Mouse (Mus musculus) stomach, embryonic 15.5 days (tissue): ENCODE measurements around the gene Arsb. TPM values are rescaled to one million over a fixed set of nuclear protein-coding genes. Genes with fewer than 3 reads are reported as not detected.
A peak's percentile ranks its signal among the peaks of the same experiment; 100 is the strongest.

Experiments
- ATAC-seq: fragments of 200-750 bp; cut with Nextera tagmentation; 2 replicates; pipeline ENCODE4 v1.8.0; 2017; ENCODE audit warnings: low read depth, moderate number of reproducible peaks, moderate TSS enrichment; ENCODE audit not compliant: insufficient read depth, low FRiP score
- H3K27ac ChIP-seq: fragments of 300-500 bp; sonication (generic); 2 replicates; pipeline ENCODE4 v1.5.1; 2015; ENCODE audit warnings: mild to moderate bottlenecking, inconsistent platforms
- H3K27me3 ChIP-seq: fragments of 300-500 bp; sonication (generic); replicated peaks from 2 replicates; pipeline ENCODE4 v1.6.1; 2015; ENCODE audit warnings: inconsistent platforms
- H3K36me3 ChIP-seq: fragments of 300-500 bp; sonication (generic); 2 replicates; pipeline ENCODE4 v1.6.1; 2015; ENCODE audit warnings: inconsistent platforms
- H3K4me1 ChIP-seq: fragments of 300-500 bp; sonication (generic); 2 replicates; pipeline ENCODE4 v1.6.1; 2015; ENCODE audit warnings: inconsistent platforms
- H3K4me2 ChIP-seq: fragments of 300-500 bp; sonication (generic); 2 replicates; pipeline ENCODE4 v1.6.1; 2015; ENCODE audit warnings: mild to moderate bottlenecking, inconsistent platforms
- H3K4me3 ChIP-seq: fragments of 300-500 bp; sonication (generic); replicated peaks from 2 replicates; pipeline ENCODE4 v1.5.1; 2015; ENCODE audit warnings: inconsistent platforms
- H3K9ac ChIP-seq: fragments of 300-500 bp; sonication (generic); 2 replicates; pipeline ENCODE4 v1.6.1; 2015; ENCODE audit warnings: inconsistent platforms
- H3K9me3 ChIP-seq: fragments of 300-500 bp; sonication (generic); 2 replicates; pipeline ENCODE4 v1.6.1; 2016; ENCODE audit warnings: inconsistent platforms
- WGBS: fragments of 180-500 bp; shearing (Covaris S2); methylation state at CpG from one replicate; pipeline ENCODE4 v1.1.7; 2015; 5-methylcytosine and 5-hydroxymethylcytosine counted together
- polyA plus RNA-seq: library from polyadenylated mRNA; unstranded; fragments of >200 nt; fragmentation: Nextera tagmentation; extraction: Ambion mirVana; gene quantifications from 2 replicates; pipeline ENCODE4 v1.2.1, GENCODE M21; 2015

Arsb gene
- 10.5 and 12.4 TPM in 2 replicates for polyA plus RNA-seq

DNA sequence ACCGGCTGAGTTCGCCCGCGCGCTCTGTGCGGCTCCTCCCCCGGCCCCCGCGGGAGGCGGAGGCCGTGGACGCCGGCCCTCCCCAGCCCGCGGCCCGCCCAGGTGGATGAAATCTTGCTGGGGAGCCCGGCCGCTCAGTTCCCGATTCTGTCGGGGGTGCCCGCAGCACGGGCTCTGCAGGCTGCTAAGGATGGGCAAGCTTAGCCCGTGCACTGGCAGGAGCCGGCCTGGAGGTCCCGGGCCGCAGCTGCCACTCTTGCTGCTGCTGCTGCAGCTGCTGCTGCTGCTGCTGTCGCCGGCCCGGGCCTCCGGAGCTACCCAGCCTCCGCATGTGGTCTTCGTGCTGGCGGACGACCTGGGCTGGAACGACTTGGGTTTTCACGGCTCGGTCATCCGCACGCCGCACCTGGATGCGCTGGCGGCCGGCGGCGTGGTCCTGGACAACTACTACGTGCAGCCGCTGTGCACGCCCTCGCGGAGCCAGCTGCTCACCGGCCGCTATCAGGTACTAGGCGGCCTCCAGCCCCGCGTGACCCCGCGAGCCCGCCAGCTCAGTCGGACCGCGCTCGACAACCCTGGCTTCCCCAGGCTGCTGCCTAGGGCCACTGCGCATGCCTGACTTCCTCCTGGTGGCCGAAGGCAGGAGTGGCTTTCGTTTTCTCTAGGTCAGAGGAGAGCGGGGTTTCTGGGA lies at the start of gene Arsb:
Gene Arsb, plus strand, starts transcription at position 43 of the 691 bp plus-strand sequence.
- H3K27me3 ChIP-seq, result no peaks in the 10 kb centered on the region
- peak; percentile 94 for ATAC-seq
- no peaks in the 10 kb centered on the region for H3K9me3 ChIP-seq
- H3K27ac ChIP-seq, result peak within 1 kb of the TSS; percentile 78
- H3K4me3 ChIP-seq, result peak within 1 kb of the TSS; percentile 66
- no peaks in the 10 kb centered on the region for H3K36me3 ChIP-seq
- H3K4me1 ChIP-seq, result peaks cover 3% of the 10 kb centered on the region; the same call in 1 of the 2 replicates
- peak within 1 kb of the TSS; percentile 47 for H3K9ac ChIP-seq
- peak within 1 kb of the TSS; percentile 95 for H3K4me2 ChIP-seq
- WGBS, result under 1% methylated on average over 58 of the region's 66 CpGs

DNA sequence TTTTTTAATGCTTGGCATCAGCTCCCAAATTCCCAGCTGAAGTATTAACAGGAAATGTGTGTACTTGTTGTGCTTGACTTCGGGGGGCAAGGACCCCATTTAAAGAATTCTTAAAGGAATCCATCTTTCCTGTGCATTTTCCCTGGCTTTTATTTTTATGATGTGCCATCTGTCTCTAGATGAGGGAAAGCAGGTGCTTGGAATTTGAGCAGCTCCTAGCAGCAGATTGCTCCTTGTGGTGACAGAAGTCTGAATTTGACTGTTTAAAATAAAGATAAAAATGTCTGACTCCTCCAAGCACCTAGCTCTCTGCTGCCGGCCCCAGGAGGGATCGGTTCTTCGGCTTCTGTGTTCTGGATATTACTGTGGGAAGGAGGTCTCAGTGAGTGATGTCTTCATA lies 49.5 kb upstream of the Arsb start:
- H3K27me3 ChIP-seq, result no peaks in the 10 kb centered on the region
- H3K36me3 ChIP-seq, result no peaks in the 10 kb centered on the region
- ATAC-seq, result no peak
- H3K4me1 ChIP-seq, result no peaks in the 10 kb centered on the region
- H3K4me3 ChIP-seq, result no peak overlapping the region
- H3K4me2 ChIP-seq, result no peak overlapping the region
- 73% methylated on average over 4 of the region's 4 CpGs for WGBS
- H3K27ac ChIP-seq, result no peak overlapping the region
- no peak overlapping the region for H3K9ac ChIP-seq
- H3K9me3 ChIP-seq, result no peaks in the 10 kb centered on the region

DNA sequence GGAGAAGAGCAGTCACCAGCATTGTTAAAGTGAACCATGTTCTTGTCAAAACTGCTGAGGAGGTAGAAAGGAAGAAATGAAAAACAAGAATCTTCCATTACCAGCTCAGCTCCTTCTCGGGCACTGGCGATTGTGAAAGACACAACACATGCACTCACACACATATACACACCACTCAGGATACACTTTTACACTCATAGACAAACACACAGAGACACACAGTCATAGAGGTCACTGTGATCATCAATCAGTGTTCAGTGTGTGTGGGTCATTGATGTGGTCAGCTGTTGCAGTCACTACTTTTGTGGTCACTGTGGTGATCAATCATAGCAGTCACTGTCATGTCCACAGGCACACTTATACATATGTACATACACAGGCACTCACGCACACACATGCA lies 48.0 kb upstream of the Arsb start:
- no peaks in the 10 kb centered on the region for H3K27me3 ChIP-seq
- H3K9me3 ChIP-seq, result no peaks in the 10 kb centered on the region
- H3K4me1 ChIP-seq, result no peaks in the 10 kb centered on the region
- H3K9ac ChIP-seq, result no peak overlapping the region
- H3K4me3 ChIP-seq, result no peak overlapping the region
- H3K36me3 ChIP-seq, result no peaks in the 10 kb centered on the region
- WGBS, result 70% methylated on average over 3 of the region's 3 CpGs
- H3K4me2 ChIP-seq, result no peak overlapping the region
- no peak overlapping the region for H3K27ac ChIP-seq
- ATAC-seq, result no peak

DNA sequence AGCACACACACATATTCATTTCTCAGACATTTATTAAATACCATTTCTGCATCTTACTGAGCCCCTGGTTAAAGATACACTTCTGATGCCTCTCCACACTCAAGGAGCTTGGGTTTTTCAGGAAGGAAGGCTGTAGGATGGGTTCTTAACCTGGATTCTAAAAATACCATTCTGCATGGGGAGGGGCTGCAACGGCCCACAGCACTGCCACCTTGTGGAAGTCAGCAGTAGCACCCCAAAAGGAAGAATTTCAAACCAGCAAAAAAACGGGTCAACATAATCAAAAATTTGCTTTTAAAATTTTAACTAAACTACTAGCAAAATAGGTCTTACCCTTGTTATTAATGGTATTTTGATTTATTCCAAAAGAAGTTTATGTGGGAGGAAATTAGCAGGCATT lies 47.2 kb upstream of the Arsb start:
- Histone ChIP-seq H3K27me3 (no peaks in the 10 kb centered on the region), H3K36me3 (no peaks in the 10 kb centered on the region), H3K4me2 (no peak overlapping the region), H3K4me3 (no peak overlapping the region), H3K9ac (no peak overlapping the region), H3K4me1 (no peaks in the 10 kb centered on the region), H3K27ac (no peak overlapping the region), H3K9me3 (no peaks in the 10 kb centered on the region)
- no peak for ATAC-seq
- WGBS, result 24% methylated on average over 2 of the region's 2 CpGs

GRCm38 (mm10) chr13:93735131-93735636 lies 36.2 kb upstream of the Arsb start:
- H3K27me3 ChIP-seq, result no peaks in the 10 kb centered on the region
- no peaks in the 10 kb centered on the region for H3K4me1 ChIP-seq
- H3K9ac ChIP-seq, result no peak overlapping the region
- whole genome bisulfite sequencing, result 83% methylated on average over 5 of the region's 5 CpGs
- no peak overlapping the region for H3K4me3 ChIP-seq
- no peak overlapping the region for H3K4me2 ChIP-seq
- ATAC-seq, result no peak
- no peak overlapping the region for H3K27ac ChIP-seq
- no peaks in the 10 kb centered on the region for H3K36me3 ChIP-seq
- H3K9me3 ChIP-seq, result no peaks in the 10 kb centered on the region

- H3K9ac ChIP-seq, result no peak overlapping the region
These were observed 27.3 kb upstream of the Arsb start for GRCm38 (mm10) chr13:93744118-93744517.

GRCm38 (mm10) chr13:93752597-93753400 lies 18.6 kb upstream of the Arsb start:
- no peak for ATAC-seq
- Histone ChIP-seq H3K9ac (no peak overlapping the region), H3K4me2 (no peak overlapping the region), H3K9me3 (no peaks in the 10 kb centered on the region), H3K27ac (no peak overlapping the region), H3K36me3 (no peaks in the 10 kb centered on the region), H3K4me1 (no peaks in the 10 kb centered on the region), H3K4me3 (no peak overlapping the region), H3K27me3 (no peaks in the 10 kb centered on the region)
- 54% methylated on average over 14 of the region's 14 CpGs for WGBS

More at GRCm38 (mm10) chr13:93744118-93744517, 27.3 kb upstream of the Arsb start:
- no peaks in the 10 kb centered on the region for H3K4me1 ChIP-seq
- no peaks in the 10 kb centered on the region for H3K27me3 ChIP-seq
- no peak overlapping the region for H3K27ac ChIP-seq
- WGBS, result 55% methylated on average over 8 of the region's 8 CpGs
- ATAC-seq, result no peak
- H3K36me3 ChIP-seq, result no peaks in the 10 kb centered on the region
- no peak overlapping the region for H3K4me3 ChIP-seq
- H3K9me3 ChIP-seq, result no peaks in the 10 kb centered on the region
- no peak overlapping the region for H3K4me2 ChIP-seq

- WGBS, result 78% methylated on average over 4 of the region's 4 CpGs
- no peaks in the 10 kb centered on the region for H3K27me3 ChIP-seq
- no peak for ATAC-seq
- H3K27ac ChIP-seq, result no peak overlapping the region
- H3K4me1 ChIP-seq, result no peaks in the 10 kb centered on the region
- no peak overlapping the region for H3K9ac ChIP-seq
- no peaks in the 10 kb centered on the region for H3K9me3 ChIP-seq
- no peak overlapping the region for H3K4me2 ChIP-seq
- H3K4me3 ChIP-seq, result no peak overlapping the region
- H3K36me3 ChIP-seq, result no peaks in the 10 kb centered on the region
These were observed 16.3 kb upstream of the Arsb start for GRCm38 (mm10) chr13:93755084-93755483.

- no peak overlapping the region for H3K27ac ChIP-seq
- no peak overlapping the region for H3K9ac ChIP-seq
- H3K27me3 ChIP-seq, result no peaks in the 10 kb centered on the region
- 88% methylated on average over 7 of the region's 7 CpGs for WGBS
- no peak for ATAC-seq
- H3K9me3 ChIP-seq, result no peaks in the 10 kb centered on the region
- H3K36me3 ChIP-seq, result no peaks in the 10 kb centered on the region
- no peaks in the 10 kb centered on the region for H3K4me1 ChIP-seq
- H3K4me2 ChIP-seq, result no peak overlapping the region
- no peak overlapping the region for H3K4me3 ChIP-seq
These were observed 14.8 kb upstream of the Arsb start for GRCm38 (mm10) chr13:93756674-93757073.

- Histone ChIP-seq H3K27ac (no peak overlapping the region), H3K4me1 (no peaks in the 10 kb centered on the region), H3K4me2 (no peak overlapping the region), H3K9ac (no peak overlapping the region), H3K36me3 (no peaks in the 10 kb centered on the region), H3K4me3 (no peak overlapping the region), H3K9me3 (no peaks in the 10 kb centered on the region), H3K27me3 (no peaks in the 10 kb centered on the region)
- WGBS, result 77% methylated on average over 6 of the region's 6 CpGs
- ATAC-seq, result no peak
These were observed 13.9 kb upstream of the Arsb start for GRCm38 (mm10) chr13:93757514-93757913.

DNA sequence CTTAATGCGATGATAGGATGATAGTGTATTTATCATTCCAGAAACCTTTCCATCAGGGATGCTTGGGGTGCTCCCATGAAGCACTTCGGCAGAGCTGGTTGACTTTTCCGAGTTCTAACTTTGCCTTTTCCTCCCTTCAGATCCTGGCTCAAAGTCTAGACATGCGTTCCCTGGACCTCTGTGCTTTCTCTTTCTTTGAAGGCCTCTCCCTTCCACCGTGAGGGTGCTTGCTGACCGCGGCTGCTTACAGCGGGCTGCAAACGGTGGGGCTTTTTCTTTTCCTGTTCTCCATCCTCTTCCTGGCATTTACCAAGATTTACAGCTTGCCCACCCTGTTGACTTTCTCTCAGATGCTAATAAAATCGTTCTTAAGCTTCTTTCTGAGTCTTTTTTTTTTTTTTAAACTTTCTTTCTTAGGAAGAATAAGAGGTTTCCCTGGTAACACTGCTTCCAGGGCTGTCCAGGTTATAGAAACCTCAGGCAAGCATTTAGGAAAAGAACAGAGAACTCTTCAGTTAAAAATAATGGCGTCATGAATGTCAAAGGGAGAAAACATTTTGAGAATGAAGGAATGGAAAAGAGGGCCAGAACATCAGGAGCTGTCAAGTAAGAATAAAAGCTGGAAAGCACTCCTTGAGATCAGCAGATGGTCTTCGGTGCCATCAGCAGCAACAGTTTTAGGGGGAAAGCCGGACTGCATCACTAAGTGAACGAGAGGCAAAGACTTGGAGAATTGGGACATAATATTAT lies 13.1 kb upstream of the Arsb start:
- Histone ChIP-seq H3K4me1 (no peaks in the 10 kb centered on the region), H3K4me2 (no peak overlapping the region), H3K27me3 (no peaks in the 10 kb centered on the region), H3K36me3 (no peaks in the 10 kb centered on the region), H3K9ac (no peak overlapping the region), H3K27ac (no peak overlapping the region), H3K4me3 (no peak overlapping the region), H3K9me3 (no peaks in the 10 kb centered on the region)
- WGBS, result 60% methylated on average over 14 of the region's 14 CpGs
- no peak for ATAC-seq

DNA sequence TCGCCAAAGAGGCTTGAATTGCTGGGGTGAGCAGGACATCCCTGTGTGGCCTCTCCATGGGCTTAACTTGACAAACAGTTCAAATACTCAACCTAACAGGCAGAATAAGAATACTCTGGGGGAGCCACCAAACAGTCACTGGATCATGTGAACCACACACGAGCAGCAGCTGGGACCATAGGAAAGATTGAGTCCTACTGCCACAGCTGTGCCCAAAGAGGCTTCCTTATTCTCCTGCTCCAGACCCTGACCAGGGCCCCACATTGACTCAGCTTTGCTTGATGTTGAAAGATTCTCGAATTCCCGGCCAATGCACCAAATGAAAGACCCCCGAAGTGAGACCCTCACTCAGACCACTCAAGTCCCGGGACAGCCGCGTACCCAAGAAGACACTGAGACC lies 9.6 kb upstream of the Arsb start:
- 95% methylated on average over 8 of the region's 8 CpGs for WGBS
- H3K9me3 ChIP-seq, result no peaks in the 10 kb centered on the region

More for the DNA sequence above, 9.6 kb upstream of the Arsb start:
- Histone ChIP-seq H3K27me3 (no peaks in the 10 kb centered on the region), H3K9ac (no peak overlapping the region), H3K4me2 (no peak overlapping the region), H3K27ac (no peak overlapping the region), H3K36me3 (no peaks in the 10 kb centered on the region), H3K4me1 (no peaks in the 10 kb centered on the region), H3K4me3 (no peak overlapping the region)
- no peak for ATAC-seq
